Mouse (Mus musculus): Measurements from ENCODE around the gene Cdk6. TPM values are rescaled to one million over a fixed set of nuclear protein-coding genes. Genes with fewer than 3 reads are reported as not detected.

Gene Cdk6
- polyA plus RNA-seq, 1 experiment: 4.7 TPM

- H3K4me1 ChIP-seq (ENCODE audit: control insufficient read depth, insufficient read depth, insufficient read length, low read length): peaks cover 11% of the 10 kb centered on the region
- H3K27ac ChIP-seq (replicated peaks; ENCODE audit: low read depth, low read length): no peak overlapping the region; the same call in 1 of the 2 replicates
- no peak overlapping the region for H3K4me3 ChIP-seq (ENCODE audit: insufficient read depth, low read depth, low read length)
These were observed 15.0 kb downstream of the Cdk6 start for GRCm38 (mm10) chr5:3356261-3356778.

GRCm38 (mm10) chr5:3357496-3357895 lies 16.2 kb downstream of the Cdk6 start:
- no peak overlapping the region for H3K4me3 ChIP-seq (ENCODE audit: insufficient read depth, low read depth, low read length)
- H3K27ac ChIP-seq (replicated peaks; ENCODE audit: low read depth, low read length): no peak overlapping the region
- H3K4me1 ChIP-seq (ENCODE audit: control insufficient read depth, insufficient read depth, insufficient read length, low read length): peaks cover 11% of the 10 kb centered on the region

GRCm38 (mm10) chr5:3358687-3359520 lies 17.6 kb downstream of the Cdk6 start:
- H3K4me3 ChIP-seq (ENCODE audit: insufficient read depth, low read depth, low read length): no peak overlapping the region
- H3K27ac ChIP-seq (replicated peaks; ENCODE audit: low read depth, low read length): no peak overlapping the region
- H3K4me1 ChIP-seq (ENCODE audit: control insufficient read depth, insufficient read depth, insufficient read length, low read length): peaks cover 11% of the 10 kb centered on the region

- H3K27ac ChIP-seq (replicated peaks; ENCODE audit: low read depth, low read length): no peak overlapping the region
- H3K4me1 ChIP-seq (ENCODE audit: control insufficient read depth, insufficient read depth, insufficient read length, low read length): peaks cover 11% of the 10 kb centered on the region
- H3K4me3 ChIP-seq (ENCODE audit: insufficient read depth, low read depth, low read length): no peak overlapping the region
These were observed 18.6 kb downstream of the Cdk6 start for GRCm38 (mm10) chr5:3359914-3360313.

GRCm38 (mm10) chr5:3361252-3361651 lies 20.0 kb downstream of the Cdk6 start:
- Histone ChIP-seq H3K27ac (replicated peaks; ENCODE audit: low read depth, low read length) (no peak overlapping the region), H3K4me1 (ENCODE audit: control insufficient read depth, insufficient read depth, insufficient read length, low read length) (peaks cover 6% of the 10 kb centered on the region), H3K4me3 (ENCODE audit: insufficient read depth, low read depth, low read length) (no peak overlapping the region)

- H3K4me3 ChIP-seq (ENCODE audit: insufficient read depth, low read depth, low read length): no peak overlapping the region
These were observed 20.8 kb downstream of the Cdk6 start for GRCm38 (mm10) chr5:3362111-3362510.

GRCm38 (mm10) chr5:3363036-3363983 lies 22.0 kb downstream of the Cdk6 start:
- Histone ChIP-seq H3K4me1 (ENCODE audit: control insufficient read depth, insufficient read depth, insufficient read length, low read length) (peaks cover 2% of the 10 kb centered on the region; the same call in 1 of the 2 replicates), H3K4me3 (ENCODE audit: insufficient read depth, low read depth, low read length) (no peak overlapping the region), H3K27ac (replicated peaks; ENCODE audit: low read depth, low read length) (no peak overlapping the region)

More at GRCm38 (mm10) chr5:3362111-3362510, 20.8 kb downstream of the Cdk6 start:
- Histone ChIP-seq H3K27ac (replicated peaks; ENCODE audit: low read depth, low read length) (no peak overlapping the region), H3K4me1 (ENCODE audit: control insufficient read depth, insufficient read depth, insufficient read length, low read length) (peaks cover 4% of the 10 kb centered on the region; the same call in 1 of the 2 replicates)

- Histone ChIP-seq H3K4me1 (ENCODE audit: control insufficient read depth, insufficient read depth, insufficient read length, low read length) (no peaks in the 10 kb centered on the region), H3K27ac (replicated peaks; ENCODE audit: low read depth, low read length) (no peak overlapping the region), H3K4me3 (ENCODE audit: insufficient read depth, low read depth, low read length) (no peak overlapping the region)
These were observed 25.8 kb downstream of the Cdk6 start for GRCm38 (mm10) chr5:3367045-3367444.

GRCm38 (mm10) chr5:3369317-3369716 lies 28.0 kb downstream of the Cdk6 start:
- H3K4me3 ChIP-seq (ENCODE audit: insufficient read depth, low read depth, low read length): no peak overlapping the region
- H3K27ac ChIP-seq (replicated peaks; ENCODE audit: low read depth, low read length): no peak overlapping the region
- no peaks in the 10 kb centered on the region for H3K4me1 ChIP-seq (ENCODE audit: control insufficient read depth, insufficient read depth, insufficient read length, low read length)

GRCm38 (mm10) chr5:3371212-3371611 lies 29.9 kb downstream of the Cdk6 start:
- Histone ChIP-seq H3K4me3 (ENCODE audit: insufficient read depth, low read depth, low read length) (no peak overlapping the region), H3K4me1 (ENCODE audit: control insufficient read depth, insufficient read depth, insufficient read length, low read length) (no peaks in the 10 kb centered on the region), H3K27ac (replicated peaks; ENCODE audit: low read depth, low read length) (no peak overlapping the region)

GRCm38 (mm10) chr5:3373170-3373569 lies 31.9 kb downstream of the Cdk6 start:
- Histone ChIP-seq H3K4me1 (ENCODE audit: control insufficient read depth, insufficient read depth, insufficient read length, low read length) (no peaks in the 10 kb centered on the region), H3K4me3 (ENCODE audit: insufficient read depth, low read depth, low read length) (no peak overlapping the region), H3K27ac (replicated peaks; ENCODE audit: low read depth, low read length) (no peak overlapping the region)

- no peak overlapping the region for H3K4me3 ChIP-seq (ENCODE audit: insufficient read depth, low read depth, low read length)
- no peaks in the 10 kb centered on the region for H3K4me1 ChIP-seq (ENCODE audit: control insufficient read depth, insufficient read depth, insufficient read length, low read length)
- no peak overlapping the region for H3K27ac ChIP-seq (replicated peaks; ENCODE audit: low read depth, low read length)
These were observed 33.5 kb downstream of the Cdk6 start for GRCm38 (mm10) chr5:3374763-3375162.

GRCm38 (mm10) chr5:3376167-3376566 lies 34.9 kb downstream of the Cdk6 start:
- H3K4me1 ChIP-seq (ENCODE audit: control insufficient read depth, insufficient read depth, insufficient read length, low read length): no peaks in the 10 kb centered on the region
- no peak overlapping the region for H3K27ac ChIP-seq (replicated peaks; ENCODE audit: low read depth, low read length)
- H3K4me3 ChIP-seq (ENCODE audit: insufficient read depth, low read depth, low read length): no peak overlapping the region

- Histone ChIP-seq H3K27ac (replicated peaks; ENCODE audit: low read depth, low read length) (no peak overlapping the region), H3K4me3 (ENCODE audit: insufficient read depth, low read depth, low read length) (no peak overlapping the region), H3K4me1 (ENCODE audit: control insufficient read depth, insufficient read depth, insufficient read length, low read length) (peaks cover 11% of the 10 kb centered on the region)
These were observed 38.0 kb downstream of the Cdk6 start for GRCm38 (mm10) chr5:3379252-3379651.

GRCm38 (mm10) chr5:3380692-3381233 lies 39.5 kb downstream of the Cdk6 start:
- Histone ChIP-seq H3K27ac (replicated peaks; ENCODE audit: low read depth, low read length) (no peak overlapping the region), H3K4me3 (ENCODE audit: insufficient read depth, low read depth, low read length) (no peak overlapping the region), H3K4me1 (ENCODE audit: control insufficient read depth, insufficient read depth, insufficient read length, low read length) (peaks cover 12% of the 10 kb centered on the region)
